Mouse (Mus musculus) NIH3T3 (cell line): Measurements from ENCODE around the gene Ltbp1.

ENCODE experiments used
- DNase-seq: peaks from one replicate; pipeline ENCODE4 v3.0.0-alpha.2; 2012; ENCODE audit warnings: low read depth

The Ltbp1 gene

GRCm38 (mm10) chr17:75005281-75005684, at the start of gene Ltbp1:
Ltbp1 (plus strand) TSS chr17:75005568.
- peak; percentile 85 for DNase-seq

DNA sequence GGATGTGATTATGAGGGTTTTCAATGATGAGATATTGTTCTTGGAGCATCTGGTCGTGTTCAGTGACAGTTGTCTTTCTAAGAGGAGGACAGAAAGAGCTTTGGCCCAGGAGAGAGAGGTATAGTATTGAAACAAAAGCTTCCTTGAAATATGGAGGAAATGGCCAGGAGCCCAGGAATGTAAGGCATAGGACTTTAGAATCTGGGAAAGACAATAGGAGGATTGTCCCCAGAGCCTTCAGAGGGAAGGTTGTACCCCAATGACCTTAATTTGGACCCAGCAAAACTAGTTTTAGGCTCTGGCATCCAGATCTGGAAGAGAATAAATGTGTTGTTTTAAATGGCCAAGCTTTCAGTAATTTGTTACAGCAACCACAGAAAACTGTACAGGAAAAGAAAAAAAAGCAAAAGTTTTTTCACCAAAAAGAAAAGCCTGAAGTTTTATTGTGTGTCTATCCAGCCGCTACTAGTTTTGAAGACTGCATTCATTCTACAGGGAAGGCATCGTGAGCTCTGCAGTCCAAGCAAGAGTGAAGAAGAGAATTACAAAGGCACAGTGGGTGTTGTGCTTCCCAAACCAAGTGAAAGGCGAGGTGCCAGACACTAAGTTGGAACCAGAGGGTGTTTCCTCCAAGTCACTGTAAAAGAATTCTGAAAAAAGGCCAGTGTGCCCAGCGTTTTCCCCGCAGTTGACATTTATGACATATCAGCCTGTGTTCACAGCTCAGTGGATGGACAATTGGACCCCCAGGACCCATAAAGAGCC, 45.7 kb upstream of the Ltbp1 start:
- peak; percentile 57 for DNase-seq

GRCm38 (mm10) chr17:74963222-74963621, 42.1 kb upstream of the Ltbp1 start:
- DNase-seq: no peak

- DNase-seq: no peak
These were observed 41.5 kb upstream of the Ltbp1 start for GRCm38 (mm10) chr17:74963861-74964260.

GRCm38 (mm10) chr17:74967298-74967848, 38.0 kb upstream of the Ltbp1 start:
- no peak for DNase-seq

GRCm38 (mm10) chr17:74968152-74968712, 37.1 kb upstream of the Ltbp1 start:
- DNase-seq: no peak

- no peak for DNase-seq
These were observed 36.6 kb upstream of the Ltbp1 start for GRCm38 (mm10) chr17:74968738-74969271.

- DNase-seq: no peak
These were observed 30.2 kb upstream of the Ltbp1 start for GRCm38 (mm10) chr17:74975192-74975591.

- DNase-seq: no peak
These were observed 29.0 kb upstream of the Ltbp1 start for GRCm38 (mm10) chr17:74976167-74976985.

DNA sequence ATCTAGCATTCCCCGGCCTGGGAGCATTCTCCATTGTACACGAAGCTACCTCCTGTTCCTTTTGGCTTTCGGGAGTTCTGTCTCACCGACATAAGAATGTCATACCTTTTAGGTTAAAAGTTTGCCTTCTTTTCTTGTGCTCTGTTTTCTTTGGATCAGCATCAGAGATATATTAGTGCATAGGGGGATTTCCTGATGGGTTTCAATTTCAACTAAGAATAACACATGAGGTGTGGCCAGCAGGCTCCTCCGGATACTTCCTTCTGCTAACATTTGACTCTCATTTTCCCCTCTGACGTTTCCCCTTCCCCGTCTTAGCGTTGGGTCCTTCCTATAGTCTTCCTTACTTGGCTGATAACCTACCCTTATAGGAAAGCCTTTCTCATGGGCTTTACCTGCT, 25.6 kb upstream of the Ltbp1 start:
- no peak for DNase-seq

- DNase-seq: no peak
These were observed 23.7 kb upstream of the Ltbp1 start for GRCm38 (mm10) chr17:74981703-74982102.

DNA sequence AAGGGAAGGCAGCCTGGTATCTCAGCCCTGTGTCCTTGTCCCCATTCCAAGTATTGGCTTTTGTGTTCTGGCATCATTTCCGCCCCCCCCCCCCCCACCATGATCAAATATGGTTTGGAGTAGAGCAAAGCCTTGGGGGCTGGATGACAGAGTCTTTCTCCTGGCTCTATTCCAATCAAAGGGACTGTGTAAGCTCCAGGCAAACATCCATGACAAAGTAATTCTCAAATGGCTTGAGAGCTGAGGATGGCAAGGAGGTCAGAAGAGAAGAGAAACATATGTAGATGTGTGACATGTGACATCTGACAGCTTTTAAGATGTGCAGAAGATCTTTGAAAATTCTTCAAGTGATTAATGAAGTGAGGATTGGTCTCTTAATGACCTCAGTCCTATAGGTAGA, 22.5 kb upstream of the Ltbp1 start:
- no peak for DNase-seq

GRCm38 (mm10) chr17:74984071-74984470, 21.3 kb upstream of the Ltbp1 start:
- peak; percentile 53 for DNase-seq

DNA sequence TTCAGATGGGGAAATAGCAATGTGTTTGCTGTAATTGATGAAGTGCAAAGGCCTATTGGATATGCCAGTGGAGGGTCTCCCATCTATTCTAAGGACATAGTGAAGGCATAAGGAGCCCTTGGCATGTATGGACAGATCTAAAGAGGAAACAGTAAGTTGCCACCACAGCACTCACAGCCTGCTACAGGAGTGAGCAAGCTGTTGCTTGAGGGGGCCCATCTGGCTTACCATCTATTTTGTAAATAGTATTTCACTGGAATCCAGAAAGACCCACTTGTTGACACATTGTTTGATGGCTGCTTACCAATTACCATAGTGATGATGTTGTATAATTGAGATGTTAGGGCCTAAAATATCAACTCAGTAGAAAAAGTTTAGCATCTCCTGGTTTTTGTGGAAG, 20.7 kb upstream of the Ltbp1 start:
- no peak for DNase-seq

DNA sequence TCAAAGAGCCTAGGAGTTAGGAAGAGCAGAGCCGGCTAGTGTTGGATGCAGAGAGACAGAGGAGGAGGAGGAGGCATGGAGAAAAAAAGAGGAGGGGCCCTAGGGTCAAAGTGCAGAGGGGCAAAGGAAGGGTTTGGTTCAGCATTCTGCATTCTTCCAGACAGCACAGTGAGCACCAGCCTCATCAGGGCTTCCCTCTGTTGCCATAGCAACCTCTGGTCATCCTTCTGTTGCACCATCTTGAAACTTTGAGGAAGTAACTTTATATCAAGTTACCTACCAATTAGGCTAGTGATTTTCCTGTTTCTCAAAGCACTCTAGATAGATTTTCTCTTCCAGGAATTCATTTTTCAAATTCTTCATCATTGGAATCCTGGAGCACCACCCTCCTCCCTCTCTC, 18.3 kb upstream of the Ltbp1 start:
- DNase-seq: peak; percentile 25

DNA sequence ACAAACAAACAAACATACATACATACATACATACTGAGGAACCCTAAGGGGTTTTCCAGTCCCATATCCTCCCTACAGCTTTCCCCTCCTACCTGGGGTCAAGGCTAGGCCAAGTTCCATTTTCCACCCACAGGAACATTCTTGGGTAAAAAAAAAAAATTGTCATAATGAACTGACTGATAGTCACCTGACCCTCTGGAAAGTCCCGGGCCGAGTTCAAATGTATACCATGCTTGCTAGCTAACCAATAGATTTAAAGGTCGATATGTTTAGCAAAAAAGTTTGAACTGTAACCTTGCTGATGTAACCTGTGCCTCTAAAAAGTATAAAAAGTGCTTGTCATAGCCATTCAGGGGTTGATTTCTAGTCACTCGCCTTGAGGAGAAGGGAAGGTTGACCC, 15.7 kb upstream of the Ltbp1 start:
- no peak for DNase-seq

GRCm38 (mm10) chr17:74990561-74990960, 14.8 kb upstream of the Ltbp1 start:
- DNase-seq: no peak

DNA sequence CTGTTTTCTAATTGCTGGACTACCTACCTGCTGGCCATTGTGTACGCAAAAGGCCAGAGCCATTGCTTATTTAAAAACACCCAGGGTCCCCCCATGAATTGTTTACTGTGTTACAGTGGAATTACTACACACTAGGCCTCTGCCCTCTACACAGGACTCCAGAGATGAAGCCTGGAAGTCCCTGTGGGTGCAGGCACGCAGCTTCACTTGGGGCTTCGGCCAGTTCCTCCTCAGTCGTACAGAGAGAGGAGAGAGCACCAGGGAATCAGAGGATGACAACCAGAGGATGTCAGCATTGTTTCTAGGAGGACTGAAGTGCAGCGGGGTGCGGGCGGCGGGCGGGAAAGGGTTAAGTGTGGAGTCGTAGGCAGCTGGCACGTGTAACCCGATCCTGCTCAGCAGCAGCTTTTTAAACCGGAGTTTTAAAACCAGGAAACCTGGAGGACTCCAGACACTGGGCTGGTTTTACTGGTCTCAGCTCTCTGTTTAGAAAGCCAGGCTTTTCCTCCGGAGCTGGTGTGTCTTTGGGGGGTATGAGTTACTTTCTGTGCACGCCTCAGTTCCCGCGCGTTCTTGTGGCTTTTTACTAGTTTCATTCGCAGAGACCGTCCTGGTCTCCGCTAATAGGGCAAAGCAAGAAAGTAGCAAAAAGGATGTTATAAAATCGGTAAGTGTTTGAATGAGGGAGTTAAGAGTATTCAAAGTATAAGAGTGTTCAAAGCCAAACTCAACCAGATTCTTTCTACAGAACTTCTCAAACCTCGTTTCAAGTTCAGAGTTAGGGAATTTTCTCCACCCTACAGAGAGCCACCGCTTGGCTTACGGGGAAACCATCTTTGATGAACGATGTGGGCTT, 11.4 kb upstream of the Ltbp1 start:
- DNase-seq: peak; percentile 68

GRCm38 (mm10) chr17:74994582-74994893, 10.8 kb upstream of the Ltbp1 start:
- DNase-seq: no peak

DNA sequence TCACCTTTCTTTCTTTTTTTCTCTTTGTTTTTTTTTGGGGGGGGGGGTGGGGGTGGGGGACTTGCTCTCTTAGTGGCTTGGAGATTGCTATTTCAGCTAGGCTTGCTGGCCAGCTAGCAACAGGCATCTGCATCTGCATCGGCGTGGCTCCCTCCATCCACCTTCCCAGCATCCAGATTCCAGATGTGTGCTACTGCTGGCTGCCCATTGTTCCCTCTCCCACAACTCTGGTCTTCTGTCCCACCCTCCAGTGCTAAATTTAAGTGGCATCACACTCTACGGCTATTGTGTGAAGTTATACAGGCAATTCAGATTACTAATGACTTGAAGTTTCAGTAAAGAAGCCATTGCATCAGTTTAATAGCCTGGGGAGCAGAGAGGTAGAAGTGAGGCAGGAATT, 10.1 kb upstream of the Ltbp1 start:
- no peak for DNase-seq

GRCm38 (mm10) chr17:75000066-75000465, 5.3 kb upstream of the Ltbp1 start:
- DNase-seq: no peak

GRCm38 (mm10) chr17:75004820-75005219, 548 bp upstream of the Ltbp1 start:
- DNase-seq: peak; percentile 92
